Mouse (Mus musculus): ENCODE results near the gene Ing3.

DNA sequence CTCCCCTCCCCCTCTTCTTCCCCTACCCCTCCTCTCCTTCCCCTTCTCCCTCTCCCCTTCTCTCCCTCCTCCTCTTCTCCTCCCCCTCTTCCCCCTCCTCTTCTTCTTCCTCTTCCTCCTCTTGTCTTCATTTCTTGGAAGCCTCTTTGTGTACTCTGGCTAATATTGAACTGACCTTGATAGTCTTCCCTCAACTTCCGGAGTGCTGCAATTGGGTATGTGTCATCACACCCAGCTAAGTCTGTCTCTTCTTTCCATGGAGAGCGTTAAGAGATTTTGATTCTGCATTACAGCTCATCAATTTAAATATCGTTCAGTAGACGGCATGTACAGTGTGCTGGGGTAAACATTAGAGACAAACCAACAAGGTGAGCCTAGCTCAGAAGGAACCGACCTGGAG is 62.7 kb downstream of the Ing3 start:
- TF ChIP-seq CTCF (IDR thresholded peaks at IDR 0.05; ENCODE audit: low read depth, low read length): no peak
- no peak for TF ChIP-seq POLR2A (IDR thresholded peaks at IDR 0.05; ENCODE audit: extremely low read depth, insufficient read depth, low read length)
